Mouse (Mus musculus): ENCODE measurements around the gene Eif4a1.

Gene Eif4a1

GRCm38 (mm10) chr11:69704613-69705010, 32.4 kb upstream of the Eif4a1 start:
- in situ Hi-C loops (cut with MboI; ENCODE audit: low pct_unique_long_range_greater_than_20kb in 1 of 2, low sequenced_read_pairs in 2 of 2, unreplicated experiment in 1 of 2) = loop anchor here in 1 of 2 experiments (25.0 kb wide), 1 partner anchor 292 kb away; the partner anchor contains the start of gene Kdm6b

DNA sequence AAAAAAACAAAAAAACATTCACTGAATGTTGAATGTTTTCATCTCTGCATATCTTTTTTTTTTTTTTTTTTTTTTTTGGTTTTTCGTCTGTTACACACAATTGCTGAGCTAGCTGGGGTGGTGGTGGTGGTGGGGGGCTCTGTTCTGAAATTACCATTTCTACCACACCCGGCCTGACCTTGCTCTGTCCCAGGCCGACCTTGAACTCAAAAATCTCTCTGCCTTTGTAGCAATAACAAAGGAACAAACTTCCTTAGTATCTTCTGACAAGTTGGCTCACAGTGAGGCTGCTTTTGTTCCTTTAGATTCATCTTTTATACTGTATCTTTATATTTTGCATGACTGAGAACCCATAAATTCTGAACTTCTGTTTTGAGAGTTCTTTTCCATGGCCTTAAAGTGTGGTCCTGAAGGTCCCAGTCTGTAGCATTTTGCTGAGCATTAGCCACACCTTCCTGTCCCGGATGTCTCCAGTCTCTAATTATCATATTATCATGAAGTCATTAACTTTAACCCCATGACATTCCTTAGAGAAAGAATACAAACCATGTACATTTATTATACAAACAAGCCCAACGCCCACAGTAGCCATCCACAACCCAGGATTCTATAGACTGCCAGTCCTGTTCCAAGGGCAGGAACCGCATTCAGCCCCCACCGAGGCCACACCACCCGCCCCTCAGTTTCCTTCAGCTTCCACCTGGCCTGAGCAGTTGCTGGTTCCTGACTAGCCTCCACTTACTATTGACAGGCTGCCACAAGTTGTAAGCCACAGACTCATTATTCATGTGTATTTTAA, 31.8 kb upstream of the Eif4a1 start:
- in situ Hi-C loops (cut with MboI; ENCODE audit: low pct_unique_long_range_greater_than_20kb in 1 of 2, low sequenced_read_pairs in 2 of 2, unreplicated experiment in 1 of 2) = loop anchor here in 1 of 2 experiments (25.0 kb wide), 1 partner anchor 292 kb away; the partner anchor contains the start of gene Kdm6b

GRCm38 (mm10) chr11:69703381-69703780, 31.2 kb upstream of the Eif4a1 start:
- in situ Hi-C loops (cut with MboI; ENCODE audit: low pct_unique_long_range_greater_than_20kb in 1 of 2, low sequenced_read_pairs in 2 of 2, unreplicated experiment in 1 of 2) = loop anchor here in 1 of 2 experiments (25.0 kb wide), 1 partner anchor 291 kb away; the partner anchor contains the start of gene Kdm6b

GRCm38 (mm10) chr11:69702886-69703285, 30.7 kb upstream of the Eif4a1 start:
- in situ Hi-C loops (cut with MboI; ENCODE audit: low pct_unique_long_range_greater_than_20kb in 1 of 2, low sequenced_read_pairs in 2 of 2, unreplicated experiment in 1 of 2) = loop anchor here in 1 of 2 experiments (25.0 kb wide), 1 partner anchor 291 kb away; the partner anchor contains the start of gene Kdm6b

GRCm38 (mm10) chr11:69699595-69699994, 27.4 kb upstream of the Eif4a1 start:
- in situ Hi-C loops (cut with MboI; ENCODE audit: low pct_unique_long_range_greater_than_20kb in 1 of 2, low sequenced_read_pairs in 2 of 2, unreplicated experiment in 1 of 2) = no loop called here

GRCm38 (mm10) chr11:69698574-69698973, 26.4 kb upstream of the Eif4a1 start:
- in situ Hi-C loops (cut with MboI; ENCODE audit: low pct_unique_long_range_greater_than_20kb in 1 of 2, low sequenced_read_pairs in 2 of 2, unreplicated experiment in 1 of 2) = no loop called here

DNA sequence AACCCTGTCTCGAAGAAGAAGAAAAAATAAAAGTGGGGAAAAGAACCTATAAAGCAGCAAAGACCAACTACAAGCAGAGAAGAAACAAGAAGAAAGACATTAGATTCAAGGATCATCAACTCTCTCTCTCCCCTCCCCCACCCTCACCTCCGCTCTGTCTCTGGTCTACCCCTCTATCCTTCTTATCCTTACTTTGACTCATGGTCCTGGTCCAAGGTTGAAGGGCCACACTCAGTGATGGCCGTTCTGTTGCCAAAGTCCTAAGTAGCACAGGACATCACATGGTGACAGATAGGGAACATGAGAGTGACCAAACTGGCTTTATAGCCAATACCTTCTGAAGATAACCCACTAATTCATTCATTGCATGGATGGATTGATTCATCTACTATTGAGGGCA, 25.2 kb upstream of the Eif4a1 start:
- in situ Hi-C loops (cut with MboI; ENCODE audit: low pct_unique_long_range_greater_than_20kb in 1 of 2, low sequenced_read_pairs in 2 of 2, unreplicated experiment in 1 of 2) = no loop called here

DNA sequence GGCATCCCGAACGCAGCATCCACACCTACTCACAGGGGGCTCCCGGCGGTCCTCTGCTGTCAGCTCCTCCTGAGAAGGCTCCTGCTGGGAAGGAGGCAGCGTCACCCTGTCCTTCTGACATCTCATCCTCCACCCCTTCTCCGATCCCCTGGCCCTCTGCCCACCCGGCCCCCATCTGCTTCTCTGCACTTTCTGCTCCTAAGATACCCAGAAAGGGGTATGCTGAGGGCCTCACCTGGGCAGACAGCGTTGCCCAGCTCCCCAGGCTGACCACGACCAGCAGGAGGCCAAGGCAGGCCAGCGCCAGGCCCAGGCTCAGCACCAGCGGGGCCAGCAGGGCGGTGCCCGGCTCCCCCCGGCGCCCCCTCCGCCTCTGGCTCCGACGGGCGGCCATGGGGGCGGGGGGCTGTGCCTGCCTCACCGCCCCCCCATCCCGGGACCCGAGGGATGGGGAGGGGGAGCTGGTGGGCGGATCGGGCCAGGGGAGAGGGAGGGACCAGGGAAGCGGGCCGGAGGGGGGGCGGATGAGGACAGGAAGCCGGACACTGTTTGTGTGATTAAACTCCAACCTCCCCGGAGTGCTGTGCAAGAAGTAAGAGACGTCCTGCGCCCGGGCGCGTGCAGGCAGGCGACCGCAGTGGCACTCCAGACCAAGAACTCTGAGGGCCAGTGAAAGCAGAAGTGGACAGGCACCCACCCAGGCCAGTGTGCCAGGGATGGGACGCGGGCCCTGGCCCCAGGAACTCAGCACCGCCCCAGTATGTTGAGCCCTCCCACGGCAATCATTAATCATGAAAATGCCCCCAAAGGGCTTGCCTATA, 23.3 kb upstream of the Eif4a1 start, which contains the start of the genes Tnfsf12 and Tnfsfm13:
Gene Tnfsf12, minus strand, starts transcription at position 489 of the 821 bp plus-strand sequence.
Gene Tnfsfm13, minus strand, starts transcription at position 738 of the 821 bp plus-strand sequence.
- in situ Hi-C loops (cut with MboI; ENCODE audit: low pct_unique_long_range_greater_than_20kb in 1 of 2, low sequenced_read_pairs in 2 of 2, unreplicated experiment in 1 of 2) = no loop called here

DNA sequence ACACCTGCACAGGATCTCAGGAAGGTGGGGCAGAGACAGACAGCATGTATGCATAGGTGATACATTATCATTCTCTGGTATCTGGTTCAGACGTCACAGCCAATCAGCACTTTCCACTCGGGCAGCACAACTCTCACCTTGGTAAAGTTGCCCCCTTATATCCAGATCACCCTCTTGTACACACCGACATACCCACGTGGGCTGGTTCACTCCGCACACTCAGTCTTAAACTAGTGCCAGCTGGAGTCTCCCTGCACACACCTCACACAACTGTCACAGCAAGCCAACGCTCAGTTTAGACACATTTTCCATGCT, 22.8 kb upstream of the Eif4a1 start:
- in situ Hi-C loops (cut with MboI; ENCODE audit: low pct_unique_long_range_greater_than_20kb in 1 of 2, low sequenced_read_pairs in 2 of 2, unreplicated experiment in 1 of 2) = no loop called here

- in situ Hi-C loops (cut with MboI; ENCODE audit: low pct_unique_long_range_greater_than_20kb in 1 of 2, low sequenced_read_pairs in 2 of 2, unreplicated experiment in 1 of 2) = no loop called here
Observed at GRCm38 (mm10) chr11:69693421-69693965, 21.3 kb upstream of the Eif4a1 start.

- in situ Hi-C loops (cut with MboI; ENCODE audit: low pct_unique_long_range_greater_than_20kb in 1 of 2, low sequenced_read_pairs in 2 of 2, unreplicated experiment in 1 of 2) = no loop called here
Observed at GRCm38 (mm10) chr11:69692863-69693262, 20.6 kb upstream of the Eif4a1 start.

DNA sequence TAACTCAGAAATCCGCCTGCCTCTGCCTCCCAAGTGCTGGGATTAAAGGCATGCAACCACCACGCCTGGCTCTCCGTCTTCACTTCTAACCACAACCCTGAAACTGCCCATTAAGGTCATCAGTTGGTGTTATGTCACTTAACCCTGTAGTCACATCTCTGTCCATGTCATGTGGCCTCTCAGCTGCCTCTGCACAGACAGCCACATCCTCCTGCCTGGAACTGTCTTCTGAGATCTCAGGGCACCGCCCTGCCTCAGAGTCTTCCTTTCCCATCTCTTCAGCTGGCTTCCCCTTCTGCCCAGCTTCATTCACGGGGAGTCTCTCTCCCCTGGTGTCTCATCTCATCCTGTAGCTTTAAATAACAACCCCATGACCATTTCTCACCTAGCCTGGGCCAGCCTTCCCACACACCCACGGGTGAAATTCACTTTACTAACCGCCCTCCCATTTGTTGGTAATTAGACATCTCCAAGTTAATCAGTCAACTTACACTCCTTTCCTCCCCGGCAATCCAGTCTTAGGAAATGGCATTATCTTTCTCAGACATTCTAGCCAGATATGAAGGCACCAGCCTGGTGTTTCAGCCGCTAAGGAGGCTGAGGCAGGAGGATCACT, 20.1 kb upstream of the Eif4a1 start:
- in situ Hi-C loops (cut with MboI; ENCODE audit: low pct_unique_long_range_greater_than_20kb in 1 of 2, low sequenced_read_pairs in 2 of 2, unreplicated experiment in 1 of 2) = no loop called here

DNA sequence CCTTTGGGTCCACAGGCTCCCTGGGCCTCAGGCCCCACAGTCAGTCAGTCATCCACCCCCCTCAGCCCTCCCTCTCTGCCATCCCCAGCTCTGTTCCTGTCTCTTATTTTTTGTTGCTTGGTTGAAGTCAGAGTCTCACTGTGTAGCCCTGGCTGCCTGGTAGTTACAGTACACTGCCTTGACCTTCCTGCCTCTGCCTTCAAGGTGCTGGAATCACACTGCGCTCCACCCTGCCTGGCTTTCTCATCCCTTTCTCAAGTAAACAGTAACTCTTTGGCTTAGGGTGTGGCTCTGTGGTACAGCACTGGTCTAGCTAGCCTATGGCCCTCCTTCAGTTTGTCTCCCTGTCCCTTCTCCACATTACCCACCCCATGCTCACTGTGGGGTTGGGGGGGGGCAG, 17.7 kb upstream of the Eif4a1 start:
- in situ Hi-C loops (cut with MboI; ENCODE audit: low pct_unique_long_range_greater_than_20kb in 1 of 2, low sequenced_read_pairs in 2 of 2, unreplicated experiment in 1 of 2) = no loop called here

DNA sequence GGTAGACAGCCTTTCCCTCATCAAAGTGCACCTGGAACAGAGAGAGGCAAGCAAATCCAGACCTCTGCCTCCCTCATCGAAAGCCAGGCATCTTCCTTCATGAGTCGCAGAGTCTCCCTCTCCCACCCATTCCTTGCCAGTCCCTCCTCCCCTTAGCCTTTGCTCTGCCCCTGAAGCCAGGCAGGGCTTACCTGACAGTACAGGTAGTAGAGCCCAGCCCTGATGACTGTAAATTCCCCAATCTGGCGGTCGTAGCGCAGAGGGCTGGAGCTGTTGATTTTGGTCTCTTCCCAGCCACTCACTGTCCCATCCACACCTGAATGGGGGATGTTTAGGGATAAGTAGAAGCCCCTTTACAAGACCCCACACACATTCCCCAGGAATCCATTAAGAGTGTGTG, 14.8 kb upstream of the Eif4a1 start:
- in situ Hi-C loops (cut with MboI; ENCODE audit: low pct_unique_long_range_greater_than_20kb in 1 of 2, low sequenced_read_pairs in 2 of 2, unreplicated experiment in 1 of 2) = no loop called here

GRCm38 (mm10) chr11:69686377-69686776, 14.2 kb upstream of the Eif4a1 start:
- in situ Hi-C loops (cut with MboI; ENCODE audit: low pct_unique_long_range_greater_than_20kb in 1 of 2, low sequenced_read_pairs in 2 of 2, unreplicated experiment in 1 of 2) = no loop called here

GRCm38 (mm10) chr11:69685526-69686148, 13.4 kb upstream of the Eif4a1 start, which contains the start of gene Tnfsf13:
Gene Tnfsf13, minus strand, starts transcription at chr11:69685784.
- in situ Hi-C loops (cut with MboI; ENCODE audit: low pct_unique_long_range_greater_than_20kb in 1 of 2, low sequenced_read_pairs in 2 of 2, unreplicated experiment in 1 of 2) = no loop called here

DNA sequence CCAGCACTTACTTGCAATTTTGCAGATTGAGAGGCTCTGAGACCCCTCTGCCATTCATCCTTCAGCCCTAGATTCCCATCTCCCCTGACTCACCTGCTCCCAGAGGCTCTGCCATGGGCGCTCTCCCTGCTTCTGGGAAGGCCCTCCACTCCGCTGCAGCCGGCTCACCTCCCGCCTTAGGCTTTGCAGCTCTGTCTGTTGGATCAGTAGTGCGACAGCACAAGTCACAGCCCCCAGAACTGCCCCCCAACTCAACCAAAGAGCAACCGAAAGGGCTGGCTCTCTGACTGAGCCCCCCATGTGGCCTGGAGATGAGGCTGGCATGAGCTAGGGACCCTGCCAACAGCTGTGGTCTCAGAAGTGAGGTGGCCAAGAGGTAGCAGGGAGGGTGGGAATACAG, 12.7 kb upstream of the Eif4a1 start:
- in situ Hi-C loops (cut with MboI; ENCODE audit: low pct_unique_long_range_greater_than_20kb in 1 of 2, low sequenced_read_pairs in 2 of 2, unreplicated experiment in 1 of 2) = loop anchor here (5.0 kb wide), 1 partner anchor 32 kb away; no protein-coding TSS in a partner anchor

DNA sequence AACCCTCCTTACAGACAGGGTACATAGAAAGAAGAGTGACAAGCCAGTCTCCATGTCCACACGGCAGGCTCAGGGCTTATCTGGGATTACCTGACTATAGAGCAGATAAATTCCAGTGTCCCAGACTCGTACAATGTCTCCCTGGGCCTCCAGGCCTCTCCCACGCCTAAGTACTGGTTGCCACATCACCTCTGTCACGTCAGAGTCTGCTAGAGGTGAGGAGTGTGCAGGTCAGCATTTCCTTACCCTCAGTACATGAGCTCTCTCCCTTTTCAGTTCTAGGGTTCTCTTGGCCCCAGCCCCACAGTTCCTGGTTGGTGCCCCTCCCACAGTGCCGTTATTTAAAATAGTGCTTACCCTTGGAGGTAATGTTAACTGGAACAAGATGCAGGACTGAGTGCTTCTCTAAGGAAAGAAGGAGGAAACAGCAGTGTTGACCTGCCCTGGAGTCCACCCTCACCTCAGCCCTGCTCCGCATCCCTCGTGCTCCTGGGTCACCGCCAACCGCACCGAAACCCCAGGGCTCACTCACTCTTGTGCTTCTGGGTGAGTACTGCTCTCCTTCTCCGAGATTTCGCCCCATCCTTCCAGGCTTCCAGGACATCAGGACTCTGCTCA, 12.0 kb upstream of the Eif4a1 start:
- in situ Hi-C loops (cut with MboI; ENCODE audit: low pct_unique_long_range_greater_than_20kb in 1 of 2, low sequenced_read_pairs in 2 of 2, unreplicated experiment in 1 of 2) = loop anchor here (5.0 kb wide), 1 partner anchor 33 kb away; no protein-coding TSS in a partner anchor

Data from mouse embryonic stem cell (cell line).